26 mouse cellular contexts compared by ENCODE assay signal in the genomic region with DNA sequence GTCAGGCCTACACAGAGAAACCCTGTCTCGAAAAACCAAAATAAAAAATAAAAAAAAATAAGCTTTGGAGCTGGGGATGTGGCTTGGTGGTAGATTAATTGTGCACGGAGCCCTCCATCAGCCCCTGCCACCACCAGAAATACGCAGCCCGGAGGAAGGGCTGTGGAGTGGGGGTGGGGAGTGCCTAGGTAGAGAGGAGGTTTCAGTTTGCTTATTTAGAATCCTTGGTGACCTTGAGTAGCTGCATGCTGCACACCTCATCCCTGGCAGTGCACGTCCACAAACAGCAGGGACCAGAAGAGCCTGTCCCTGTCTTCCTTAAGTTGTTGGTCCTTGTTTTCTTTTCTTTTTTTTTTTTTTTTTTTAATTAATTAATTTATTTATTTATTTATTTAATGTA. TPM values are rescaled to one million over a fixed set of nuclear protein-coding genes. Genes with fewer than 3 reads are reported as not detected.
DNase-seq lines count a peak whose midpoint lies in the region; TF ChIP-seq lines count a peak whose summit lies in the region.
"Had no signal": no experiment of that assay in that cellular context is flagged by ENCODE, and none has a peak within 500 bp of the region (broad histone marks: within the 10 kb centered on the region; RNA-seq: fewer than 3 reads in every experiment).

No protein-coding gene starts in this region.

- H3K4me1 ChIP-seq in E14TG2a.4 (replicated peaks; ENCODE audit: low read depth, low read length), result peaks cover 93% of the 10 kb centered on the region
- H3K4me1 ChIP-seq: embryonic facial prominence, embryonic 15.5 days had no signal

- DNase-seq in layer of hippocampus, adult 2 months (ENCODE audit: low spot score in 2 of 2), result no peak
- no peak for DNase-seq in layer of hippocampus, postnatal 36 days
- peak; percentile 69 for DNase-seq in ES-CJ7 (ENCODE audit: low read depth, low spot score)
- DNase-seq in R1 (ENCODE audit: low read depth, low spot score), result peak; percentile 63
- no peak for DNase-seq in gastrocnemius, postnatal 4 days (ENCODE audit: low spot score in 2 of 2)
- DNase-seq in right cerebral cortex, postnatal 4 days, result no peak
- DNase-seq: adrenal gland, adult 2 months; adrenal gland, postnatal 10 days; adrenal gland, postnatal 25 days; cerebellum, adult 11 months; cerebellum, adult 18-20 months; cerebellum, adult 8-10 months; cerebellum, adult 9-11 months; cerebellum, postnatal 14 days; cerebellum, postnatal 36 days; embryo, embryonic 11 days; forebrain, postnatal 0 days had no signal

- no peaks in the 10 kb centered on the region for H3K27me3 ChIP-seq in E14TG2a.4 (ENCODE audit: insufficient read depth, low read length)
- H3K27me3 ChIP-seq: embryonic facial prominence, embryonic 13.5 days; embryonic facial prominence, embryonic 15.5 days; forebrain, embryonic 15.5 days; Patski had no signal

- H3K27ac ChIP-seq in layer of hippocampus, adult 2 months, result peak overlapping the region; percentile 85; the same call in 1 of the 2 replicates
- H3K27ac ChIP-seq: embryonic facial prominence, embryonic 13.5 days; embryonic facial prominence, embryonic 15.5 days; forebrain, embryonic 10.5 days; forebrain, embryonic 12.5 days; forebrain, embryonic 15.5 days had no signal

- TF ChIP-seq CTCF in layer of hippocampus, adult 2 months (conservative IDR thresholded peaks at IDR 0.05), result no peak
- TF ChIP-seq CTCF in E14TG2a.4 (conservative IDR thresholded peaks at IDR 0.05; ENCODE audit: low read length), result no peak

- no peak overlapping the region for H3K4me3 ChIP-seq in layer of hippocampus, adult 2 months
- peak overlapping the region; percentile 58 for H3K4me3 ChIP-seq in E14TG2a.4 (replicated peaks; ENCODE audit: low read length)
- H3K4me3 ChIP-seq: embryonic facial prominence, embryonic 13.5 days; embryonic facial prominence, embryonic 15.5 days; erythroblast, embryonic 14.5 days; forebrain, embryonic 10.5 days; forebrain, embryonic 12.5 days; forebrain, embryonic 15.5 days had no signal

- peaks cover 85% of the 10 kb centered on the region for H3K36me3 ChIP-seq in E14TG2a.4 (ENCODE audit: insufficient read depth, low read length)

- H3K9me3 ChIP-seq in E14TG2a.4 (ENCODE audit: low read length), result no peaks in the 10 kb centered on the region
- H3K9me3 ChIP-seq: embryonic facial prominence, embryonic 13.5 days; embryonic facial prominence, embryonic 15.5 days; forebrain, embryonic 10.5 days; forebrain, embryonic 12.5 days; forebrain, embryonic 15.5 days; G1E had no signal

RNA-seq across cellular contexts. Expression of a gene that starts 13.9 kb away (rescaled TPM):
- 10 to 100 TPM; 43.0 to 48.7 TPM for total RNA-seq in layer of hippocampus, adult 2 months (2021)
- 10 to 100 TPM; 36.6 to 49.5 TPM for total RNA-seq in layer of hippocampus, postnatal 36 days (2021)
- 10 to 100 TPM; 41.8 to 52.5 TPM for total RNA-seq in gastrocnemius, postnatal 4 days (2021)

RNA-seq across cellular contexts. Expression of a gene that starts 31.4 kb away (rescaled TPM):
- total RNA-seq in layer of hippocampus, adult 2 months (2021), result 10 to 100 TPM; 65.4 to 67.3 TPM
- total RNA-seq in layer of hippocampus, postnatal 36 days (2021), result 10 to 100 TPM; 69.6 to 70.5 TPM
- total RNA-seq in gastrocnemius, postnatal 4 days (2021), result 10 to 100 TPM; 16.2 to 16.3 TPM

RNA-seq across cellular contexts. Expression of a gene that starts 35.2 kb away (rescaled TPM):
- 1 to 10 TPM; 7.9 to 10.0 TPM for total RNA-seq in layer of hippocampus, adult 2 months (2021)
- total RNA-seq in layer of hippocampus, postnatal 36 days (2021), result 1 to 10 TPM; 6.6 to 7.7 TPM
- 10 to 100 TPM; 40.0 to 52.1 TPM for total RNA-seq in gastrocnemius, postnatal 4 days (2021)

RNA-seq across cellular contexts. Expression of a gene that starts 45.5 kb away (rescaled TPM):
- 10 to 100 TPM; 47.7 to 48.6 TPM for total RNA-seq in layer of hippocampus, adult 2 months (2021)
- 10 to 100 TPM; 39.9 to 46.6 TPM for total RNA-seq in layer of hippocampus, postnatal 36 days (2021)
- 10 to 100 TPM; 33.9 to 40.4 TPM for total RNA-seq in gastrocnemius, postnatal 4 days (2021)

RNA-seq across cellular contexts. Expression of a gene that starts 46.5 kb away (rescaled TPM):
- total RNA-seq in layer of hippocampus, adult 2 months (2021), result 10 to 100 TPM; 25.8 to 26.5 TPM
- 10 to 100 TPM; 23.3 to 28.9 TPM for total RNA-seq in layer of hippocampus, postnatal 36 days (2021)
- 1 to 10 TPM; 8.1 to 9.7 TPM for total RNA-seq in gastrocnemius, postnatal 4 days (2021)

Comparison
In these comparisons a context has a peak if more than half of its experiments do, and no peak if none do; other contexts are left out.
1. DNase-seq: peak in ES-CJ7 (single experiment) and R1 (single experiment); none in layer of hippocampus, adult 2 months (0 of 2), layer of hippocampus, postnatal 36 days (0 of 2), gastrocnemius, postnatal 4 days (0 of 2) and right cerebral cortex, postnatal 4 days (single experiment).